Mouse (Mus musculus) bone marrow macrophage, adult 2 months (primary cell): ENCODE data around the gene Tchh.

ENCODE experiments used
- CTCF ChIP-seq: IDR thresholded peaks from 2 replicates; pipeline ENCODE4 v1.5.1; 2012; ENCODE audit warnings: low read depth, mild to moderate bottlenecking, low read length, moderate library complexity
- POLR2A ChIP-seq: IDR thresholded peaks from 2 replicates; pipeline ENCODE4 v1.6.1; 2012; ENCODE audit warnings: mild to moderate bottlenecking, low read depth, low read length, borderline replicate concordance

DNA sequence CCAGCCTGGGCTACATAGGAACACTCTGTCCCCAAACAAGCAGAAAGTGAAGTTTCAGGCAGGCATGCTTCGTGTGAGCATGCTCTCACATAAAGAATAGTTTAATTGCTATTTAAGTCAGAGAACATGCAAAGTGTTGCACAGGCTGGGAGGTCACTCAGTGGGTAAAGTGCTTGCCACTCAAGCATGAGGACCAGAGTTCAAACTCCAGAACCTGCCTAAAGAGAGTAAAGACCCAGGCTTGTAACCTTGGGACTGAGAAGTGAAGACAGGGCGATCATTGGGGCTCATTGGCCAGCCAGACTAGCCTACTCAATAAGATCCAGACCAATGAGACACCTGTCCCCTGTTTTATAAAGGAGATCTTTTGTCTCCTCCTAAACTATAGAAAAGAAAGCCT, 46.4 kb downstream of the Tchh start:
- no peak for TF ChIP-seq CTCF
- no peak for TF ChIP-seq POLR2A
